ENCODE assay signal across 9 mouse cellular contexts in genomic region chr6:116370216-116370976, GRCm38 (mm10). TPM values are rescaled to one million over a fixed set of nuclear protein-coding genes. Genes with fewer than 3 reads are reported as not detected.
A peak's percentile ranks its signal among the peaks of the same experiment; 100 is the strongest.
DNase-seq lines count a peak whose midpoint lies in the region; ATAC-seq and TF ChIP-seq lines count a peak whose summit lies in the region.
"Had no signal": no experiment of that assay in that cellular context is flagged by ENCODE, and none has a peak within 500 bp of the region (broad histone marks: within the 10 kb centered on the region; RNA-seq: fewer than 3 reads in every experiment).

No protein-coding gene starts in this region.

- H3K9ac ChIP-seq in hindbrain, embryonic 16.5 days (ENCODE audit: low read depth, low read length): no peak overlapping the region
- no peak overlapping the region for H3K9ac ChIP-seq in hindbrain, postnatal 0 days (replicated peaks; ENCODE audit: low read length)
- peak overlapping the region; percentile 53 for H3K9ac ChIP-seq in liver, embryonic 14.5 days (replicated peaks)
- no peak overlapping the region for H3K9ac ChIP-seq in stomach, postnatal 0 days (ENCODE audit: low read length)
- H3K9ac ChIP-seq: forebrain, embryonic 12.5 days had no signal

- TF ChIP-seq CTCF in hindbrain, postnatal 0 days (IDR thresholded peaks at IDR 0.05; ENCODE audit: low read depth): no peak
- TF ChIP-seq CTCF in liver, embryonic 14.5 days (IDR thresholded peaks at IDR 0.05; ENCODE audit: low read depth): no peak
- TF ChIP-seq CTCF in stomach, postnatal 0 days (IDR thresholded peaks at IDR 0.05; ENCODE audit: low read depth): no peak

- H3K36me3 ChIP-seq in hindbrain, embryonic 16.5 days (ENCODE audit: control insufficient read depth, insufficient read depth, low read length): no peaks in the 10 kb centered on the region; the same call in 1 of the 2 replicates
- H3K36me3 ChIP-seq in hindbrain, postnatal 0 days (ENCODE audit: insufficient read depth, low read length): no peaks in the 10 kb centered on the region
- H3K36me3 ChIP-seq in liver, embryonic 14.5 days (replicated peaks; ENCODE audit: control insufficient read depth, insufficient read depth, low read depth): peaks cover 16% of the 10 kb centered on the region
- no peaks in the 10 kb centered on the region for H3K36me3 ChIP-seq in stomach, postnatal 0 days (ENCODE audit: control insufficient read depth, insufficient read depth, low read length)
- H3K36me3 ChIP-seq: forebrain, embryonic 12.5 days had no signal

- peak; percentile 30; the same call in 1 of the 2 replicates for ATAC-seq in hindbrain, embryonic 16.5 days
- no peak for ATAC-seq in hindbrain, postnatal 0 days
- peak; percentile 98 for ATAC-seq in liver, embryonic 14.5 days (ENCODE audit: insufficient read depth)
- ATAC-seq in stomach, postnatal 0 days (ENCODE audit: low FRiP score, low TSS enrichment): peak; percentile 26; the same call in 1 of the 2 replicates
- no peak for ATAC-seq in inflammation-experienced regulatory T-cells, adult 6 months

- 97% methylated on average over 6 of the region's 6 CpGs for WGBS in hindbrain, embryonic 16.5 days
- WGBS in hindbrain, postnatal 0 days: 88% methylated on average over 6 of the region's 6 CpGs
- 53% methylated on average over 6 of the region's 6 CpGs for WGBS in liver, embryonic 14.5 days (ENCODE audit: insufficient replicate concordance)
- 74% methylated on average over 6 of the region's 6 CpGs for WGBS in stomach, postnatal 0 days

- H3K4me3 ChIP-seq in hindbrain, embryonic 16.5 days (ENCODE audit: low read length): no peak overlapping the region
- H3K4me3 ChIP-seq in hindbrain, postnatal 0 days (ENCODE audit: low read length): no peak overlapping the region
- H3K4me3 ChIP-seq in liver, embryonic 14.5 days (ENCODE audit: insufficient read depth in 1 of 2, low read depth in 2 of 2, low read length in 2 of 2): peak overlapping the region in 1 of 2 experiments; percentile 9; a peak in 1 of 4 replicates
- no peak overlapping the region for H3K4me3 ChIP-seq in stomach, postnatal 0 days (ENCODE audit: low read depth, low read length)
- H3K4me3 ChIP-seq: forebrain, embryonic 12.5 days had no signal

- no peak for DNase-seq in hindbrain, postnatal 0 days (ENCODE audit: low spot score)
- peak; percentile 46 for DNase-seq in spleen, adult 12 weeks (ENCODE audit: low spot score)
- DNase-seq in spleen, adult 18-20 months: no peak
- DNase-seq in liver, embryonic 14.5 days (ENCODE audit: low read depth in 3 of 3, low spot score in 3 of 3): peak; percentile 77 to 85 (median 83)
- no peak for DNase-seq in stomach, postnatal 0 days (ENCODE audit: low spot score)
- DNase-seq in left cerebral cortex, adult 8-10 months (ENCODE audit: low spot score in 2 of 2): no peak

- H3K27ac ChIP-seq in hindbrain, embryonic 16.5 days (ENCODE audit: low read depth, low read length): no peak overlapping the region
- no peak overlapping the region for H3K27ac ChIP-seq in hindbrain, postnatal 0 days
- H3K27ac ChIP-seq in liver, embryonic 14.5 days: peak overlapping the region; percentile 84
- H3K27ac ChIP-seq in stomach, postnatal 0 days (replicated peaks): no peak overlapping the region
- H3K27ac ChIP-seq: forebrain, embryonic 12.5 days had no signal

- no peaks in the 10 kb centered on the region for H3K4me1 ChIP-seq in hindbrain, embryonic 16.5 days (ENCODE audit: control insufficient read depth, insufficient read depth, low read depth, low read length)
- H3K4me1 ChIP-seq in hindbrain, postnatal 0 days (ENCODE audit: insufficient read depth, low read length): no peaks in the 10 kb centered on the region
- peaks cover 42 to 45% of the 10 kb centered on the region in 2 experiments for H3K4me1 ChIP-seq in liver, embryonic 14.5 days (replicated peaks; ENCODE audit: control insufficient read depth in 2 of 2, insufficient read depth in 2 of 2, low read length in 1 of 2)
- H3K4me1 ChIP-seq in stomach, postnatal 0 days (replicated peaks; ENCODE audit: control insufficient read depth, insufficient read depth): no peaks in the 10 kb centered on the region
- H3K4me1 ChIP-seq: forebrain, embryonic 12.5 days had no signal

- H3K9me3 ChIP-seq in hindbrain, embryonic 16.5 days (ENCODE audit: control insufficient read depth, low read length): no peaks in the 10 kb centered on the region
- H3K9me3 ChIP-seq in hindbrain, postnatal 0 days (ENCODE audit: low read length): no peaks in the 10 kb centered on the region; the same call in 1 of the 2 replicates
- H3K9me3 ChIP-seq in liver, embryonic 14.5 days (ENCODE audit: control insufficient read depth, low read length): no peaks in the 10 kb centered on the region
- no peaks in the 10 kb centered on the region for H3K9me3 ChIP-seq in stomach, postnatal 0 days (ENCODE audit: control insufficient read depth, low read length)
- H3K9me3 ChIP-seq: forebrain, embryonic 12.5 days had no signal

- no peaks in the 10 kb centered on the region for H3K27me3 ChIP-seq in hindbrain, embryonic 16.5 days (replicated peaks; ENCODE audit: control insufficient read depth, insufficient read depth, low read length)
- no peaks in the 10 kb centered on the region for H3K27me3 ChIP-seq in hindbrain, postnatal 0 days (ENCODE audit: insufficient read depth, low read length)
- no peaks in the 10 kb centered on the region for H3K27me3 ChIP-seq in liver, embryonic 14.5 days (ENCODE audit: control insufficient read depth, insufficient read depth, low read length)
- H3K27me3 ChIP-seq in stomach, postnatal 0 days (ENCODE audit: control insufficient read depth, insufficient read depth, low read length): no peaks in the 10 kb centered on the region
- H3K27me3 ChIP-seq: forebrain, embryonic 12.5 days had no signal

- no peak overlapping the region for H3K4me2 ChIP-seq in hindbrain, embryonic 16.5 days (ENCODE audit: low read length)
- no peak overlapping the region for H3K4me2 ChIP-seq in hindbrain, postnatal 0 days (ENCODE audit: low read depth, low read length)
- H3K4me2 ChIP-seq in liver, embryonic 14.5 days (ENCODE audit: low read depth): peak overlapping the region; percentile 65
- H3K4me2 ChIP-seq in stomach, postnatal 0 days (replicated peaks; ENCODE audit: low read depth): no peak overlapping the region
- H3K4me2 ChIP-seq: forebrain, embryonic 12.5 days had no signal

- peak; percentile 80 for TF ChIP-seq EP300 in liver, embryonic 14.5 days (IDR thresholded peaks at IDR 0.05; ENCODE audit: low read depth)
- no peak for TF ChIP-seq EP300 in stomach, postnatal 0 days (optimal IDR thresholded peaks at IDR 0.05)

RNA-seq across cellular contexts. Expression of gene March8, which starts 32.6 kb away (rescaled TPM):
- 58.0 and 63.4 TPM in 2 replicates for polyA plus RNA-seq in hindbrain, embryonic 16.5 days (2015; fragmentation: Nextera tagmentation; extraction: Ambion mirVana)
- 116 and 118 TPM in 2 replicates for total RNA-seq in hindbrain, postnatal 0 days (2014; rRNA removed)
- 38.8 and 40.0 TPM in 2 replicates for polyA plus RNA-seq in hindbrain, postnatal 0 days (2015; fragmentation: Nextera tagmentation; extraction: Ambion mirVana)
- 82.4 and 96.1 TPM in 2 replicates for polyA plus RNA-seq in liver, embryonic 14.5 days (2012; rRNA removed)
- polyA plus RNA-seq in liver, embryonic 14.5 days (2014; fragmentation: Nextera tagmentation; extraction: Ambion mirVana): 80.1 and 89.8 TPM in 2 replicates
- polyA plus RNA-seq in stomach, postnatal 0 days (2015; fragmentation: Nextera tagmentation; extraction: Ambion mirVana): 24.0 and 26.4 TPM in 2 replicates
- total RNA-seq in left cerebral cortex, adult 8-10 months (2022): 10 to 100 TPM; 45.8 to 58.4 (median 53.3) TPM
- under 1 TPM in 1 of 3 experiments, not detected in 2; 0.56 TPM for polyA plus RNA-seq in inflammation-experienced regulatory T-cells, adult 6 months (2017; shearing (Covaris generic))

Comparison
In these comparisons a context has a peak if more than half of its experiments do, and no peak if none do; other contexts are left out.
1. ATAC-seq: peak in hindbrain, embryonic 16.5 days (single experiment), liver, embryonic 14.5 days (single experiment) and stomach, postnatal 0 days (single experiment); none in hindbrain, postnatal 0 days (single experiment) and inflammation-experienced regulatory T-cells, adult 6 months (single experiment).
2. DNase-seq: peak in spleen, adult 12 weeks (single experiment) and liver, embryonic 14.5 days (3 of 3); none in hindbrain, postnatal 0 days (single experiment), spleen, adult 18-20 months (0 of 2), stomach, postnatal 0 days (single experiment) and left cerebral cortex, adult 8-10 months (0 of 2).
3. RNA of gene March8, which starts 32.6 kb away (polyA plus RNA-seq): 80.1 to 96.1 TPM in liver, embryonic 14.5 days, 58.0 to 63.4 TPM in hindbrain, embryonic 16.5 days, 38.8 to 40.0 TPM in hindbrain, postnatal 0 days and 24.0 to 26.4 TPM in stomach, postnatal 0 days; 0.56 TPM in inflammation-experienced regulatory T-cells, adult 6 months; every median in the first group is over 10 times any median in the second.